Mouse (Mus musculus): ENCODE results near the gene Sertad3.

Sertad3 gene

DNA sequence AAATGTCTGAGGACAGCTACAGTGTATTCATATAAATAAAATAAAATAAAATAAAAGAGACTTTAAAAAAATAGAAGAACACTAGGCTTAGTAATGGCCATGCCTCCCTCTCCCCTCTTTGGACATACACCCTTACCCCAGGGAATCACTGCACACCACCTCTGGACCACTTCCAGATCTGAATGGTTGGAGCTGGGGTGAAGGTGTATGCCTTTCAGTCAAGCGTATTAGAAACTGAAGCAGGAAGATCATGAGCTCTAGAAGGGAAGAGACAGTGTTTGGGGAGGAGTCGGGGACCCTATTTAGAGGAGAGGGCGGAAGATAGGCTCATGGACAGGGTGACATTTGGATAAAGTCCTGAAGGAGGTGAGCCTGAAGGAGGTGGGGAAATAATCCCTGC is 6.9 kb downstream of the Sertad3 start:
- no peak for TF ChIP-seq GATA4 (IDR thresholded peaks at IDR 0.05; ENCODE audit: insufficient replicate concordance, low read length)

DNA sequence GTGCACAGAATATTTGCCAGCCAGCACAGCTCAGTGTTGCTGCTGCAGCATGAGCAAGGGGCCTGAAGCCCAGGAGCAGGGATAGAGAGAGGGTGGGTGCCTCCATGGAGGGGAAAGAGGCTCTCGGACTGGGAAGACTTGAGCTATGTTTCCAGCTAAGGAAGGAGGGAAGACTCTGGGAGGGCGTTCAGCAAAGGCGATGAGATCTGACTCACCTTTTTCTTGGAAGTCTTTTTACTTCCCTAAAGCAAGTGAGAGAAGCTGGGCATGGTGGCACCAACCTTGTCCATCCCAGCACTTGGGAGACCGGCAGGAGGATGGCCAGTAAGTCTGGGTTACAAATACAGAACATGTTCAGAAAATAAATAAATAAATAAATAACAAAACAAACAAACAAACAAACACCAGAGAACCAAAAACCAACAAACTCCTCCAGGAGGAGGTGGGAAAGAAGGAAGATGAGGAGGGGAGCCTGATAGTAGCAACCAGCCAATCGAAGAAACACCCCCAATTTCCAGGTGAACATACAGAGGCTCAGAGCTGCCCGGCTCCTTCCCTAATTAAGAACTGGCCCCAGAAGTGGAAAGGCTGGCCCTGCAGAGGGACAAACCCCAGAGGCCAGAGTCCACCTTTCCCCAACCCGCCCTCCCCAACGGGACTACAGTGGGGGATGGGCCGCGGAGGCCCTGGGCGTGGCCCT is 7.5 kb downstream of the Sertad3 start:
- no peak for TF ChIP-seq GATA4 (IDR thresholded peaks at IDR 0.05; ENCODE audit: insufficient replicate concordance, low read length)

DNA sequence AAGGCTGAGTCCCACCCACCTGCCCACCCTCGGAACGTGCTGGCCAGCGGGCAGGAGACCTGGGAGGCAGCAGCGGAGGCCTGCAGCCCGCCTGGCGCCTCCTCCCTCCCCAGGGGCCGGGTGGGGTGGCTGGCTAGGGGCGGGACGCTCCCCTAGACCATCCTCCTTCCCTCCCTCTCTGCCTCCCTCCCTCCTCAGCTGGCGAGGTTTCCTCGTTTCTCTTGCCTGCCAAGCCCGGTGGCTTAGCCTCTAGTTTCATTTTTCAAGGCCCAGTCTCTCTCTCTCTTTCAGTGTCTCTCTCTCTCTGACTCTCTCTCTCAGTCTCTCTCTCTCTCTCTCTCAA is 8.0 kb downstream of the Sertad3 start:
- TF ChIP-seq GATA4 (IDR thresholded peaks at IDR 0.05; ENCODE audit: insufficient replicate concordance, low read length): peak; percentile 9; the same call in 1 of the 2 replicates

DNA sequence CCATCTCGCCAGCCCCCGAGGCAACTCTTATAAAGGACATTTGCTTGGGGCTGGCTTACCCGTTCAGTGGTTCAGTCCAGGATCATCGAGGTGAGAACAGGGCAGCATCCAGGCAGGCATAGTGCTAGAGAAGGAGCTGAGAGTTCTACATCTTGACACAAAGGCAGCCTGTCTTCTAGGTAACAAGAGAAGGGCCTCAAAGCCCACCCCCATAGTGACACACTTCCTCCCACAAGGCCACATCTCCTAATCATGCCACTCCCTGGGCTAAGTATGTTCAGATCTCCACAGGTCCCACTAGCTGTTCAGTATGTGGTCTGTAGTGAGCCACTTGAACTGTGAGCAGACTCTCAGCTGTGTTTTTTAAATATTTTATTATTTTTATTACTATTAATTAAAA is 10.3 kb downstream of the Sertad3 start:
- TF ChIP-seq GATA4 (IDR thresholded peaks at IDR 0.05; ENCODE audit: insufficient replicate concordance, low read length): no peak

DNA sequence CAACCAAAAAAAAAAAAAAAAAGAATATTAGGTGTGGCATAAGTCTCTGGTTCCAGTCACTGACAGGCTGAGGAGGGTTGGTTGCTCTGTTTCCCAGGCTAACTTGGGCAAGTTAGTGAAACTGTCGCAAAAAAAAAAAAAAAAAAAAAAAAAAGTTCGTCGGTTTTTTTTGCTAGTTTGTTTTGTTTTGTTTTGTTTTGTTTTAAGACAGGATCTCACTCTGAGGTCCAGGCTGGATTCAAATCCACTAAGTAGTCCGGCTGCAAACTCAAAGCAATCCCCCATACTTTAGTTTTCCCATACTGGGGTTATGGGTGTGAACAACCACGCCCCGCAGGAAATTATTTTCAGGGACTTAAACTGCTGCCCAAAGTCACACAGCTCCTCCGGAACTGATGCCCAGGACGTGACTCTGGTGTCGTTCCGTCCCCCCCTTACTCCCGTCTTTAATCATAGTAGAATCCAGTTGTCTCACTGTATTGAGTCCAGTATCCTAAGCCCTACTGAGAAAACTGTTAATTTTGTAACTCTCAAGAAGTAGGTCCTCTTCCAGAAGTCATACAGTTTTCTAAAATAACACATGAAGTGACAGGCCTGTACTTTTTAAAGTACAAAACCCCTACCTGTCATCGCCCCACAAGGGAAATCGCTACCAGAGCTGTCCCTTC is 12.7 kb downstream of the Sertad3 start:
- no peak for TF ChIP-seq GATA4 (IDR thresholded peaks at IDR 0.05; ENCODE audit: insufficient replicate concordance, low read length)

DNA sequence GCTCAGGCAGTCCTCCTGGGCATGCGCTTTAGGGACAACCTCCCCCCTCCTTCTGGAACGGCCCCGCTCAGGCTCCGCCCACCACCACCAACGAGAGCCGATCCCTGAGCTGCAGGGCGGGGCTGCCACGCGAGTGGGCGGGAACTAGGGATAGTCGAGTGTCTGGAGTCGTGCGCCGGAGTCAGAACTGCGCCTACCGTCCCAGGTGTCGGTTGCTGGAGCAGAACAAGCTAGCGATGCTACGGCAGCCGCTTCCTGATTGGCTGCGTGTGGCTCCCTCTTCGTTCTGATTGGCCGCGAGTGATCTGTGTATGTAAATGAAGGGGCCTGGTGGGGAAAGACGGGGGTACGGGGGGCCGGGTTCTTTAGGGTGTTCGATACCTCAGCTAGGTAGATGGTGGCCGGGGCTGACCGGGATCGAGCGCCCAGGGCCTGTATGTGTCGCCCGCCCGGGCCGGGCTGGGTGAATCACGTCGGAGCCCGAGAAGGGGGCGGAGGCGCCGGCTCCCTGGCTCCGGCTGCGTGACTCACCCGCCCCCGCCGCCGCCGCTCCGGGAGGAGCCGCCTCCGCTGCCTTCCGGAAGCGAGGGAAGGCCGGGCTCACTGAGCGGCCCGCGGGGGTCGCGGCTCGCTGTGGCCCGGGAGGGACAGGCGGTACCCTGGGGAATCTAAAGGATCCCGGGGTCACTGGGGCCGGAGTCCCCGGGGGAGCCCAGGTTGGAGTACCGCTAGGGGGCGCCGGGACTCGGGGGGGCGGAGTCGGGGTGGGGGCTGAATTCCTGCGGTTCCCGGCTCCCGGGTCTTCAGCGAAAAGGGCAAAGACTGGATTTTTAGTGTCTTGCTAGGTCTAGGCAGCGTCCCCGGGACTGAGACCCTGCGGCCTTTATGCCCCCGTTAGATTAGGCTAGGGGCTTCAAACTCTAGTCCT is 13.5 kb downstream of the Sertad3 start, which contains the start of gene Sertad1:
Gene Sertad1, plus strand, starts transcription at position 141 of the 928 bp plus-strand sequence.
- no peak for TF ChIP-seq GATA4 (IDR thresholded peaks at IDR 0.05; ENCODE audit: insufficient replicate concordance, low read length)

DNA sequence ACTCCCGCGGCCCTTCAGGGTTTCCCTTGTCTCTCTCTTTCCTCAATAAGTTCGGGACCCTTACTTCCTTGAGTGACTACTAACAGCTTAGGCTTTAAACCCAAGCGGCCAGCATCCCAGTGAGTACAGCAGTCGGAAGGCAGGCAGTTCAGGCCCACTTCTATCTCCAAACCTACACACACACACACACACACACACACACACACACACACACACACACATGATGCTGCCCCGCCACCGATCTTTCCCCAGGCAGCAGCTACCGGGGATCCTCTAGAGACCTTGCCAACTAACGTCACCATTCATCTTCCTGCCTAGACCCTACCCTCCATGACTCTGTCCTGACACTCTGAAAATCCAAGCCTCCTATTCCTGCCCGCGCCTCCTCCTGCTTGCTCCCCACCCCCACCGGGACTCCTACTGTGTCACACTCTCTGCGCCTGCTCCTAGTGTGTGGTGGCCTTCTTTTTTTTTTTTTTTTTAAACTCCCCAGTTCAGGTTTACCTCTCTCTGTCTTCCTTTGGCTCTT is 14.2 kb downstream of the Sertad3 start:
- TF ChIP-seq GATA4 (IDR thresholded peaks at IDR 0.05; ENCODE audit: insufficient replicate concordance, low read length): no peak

DNA sequence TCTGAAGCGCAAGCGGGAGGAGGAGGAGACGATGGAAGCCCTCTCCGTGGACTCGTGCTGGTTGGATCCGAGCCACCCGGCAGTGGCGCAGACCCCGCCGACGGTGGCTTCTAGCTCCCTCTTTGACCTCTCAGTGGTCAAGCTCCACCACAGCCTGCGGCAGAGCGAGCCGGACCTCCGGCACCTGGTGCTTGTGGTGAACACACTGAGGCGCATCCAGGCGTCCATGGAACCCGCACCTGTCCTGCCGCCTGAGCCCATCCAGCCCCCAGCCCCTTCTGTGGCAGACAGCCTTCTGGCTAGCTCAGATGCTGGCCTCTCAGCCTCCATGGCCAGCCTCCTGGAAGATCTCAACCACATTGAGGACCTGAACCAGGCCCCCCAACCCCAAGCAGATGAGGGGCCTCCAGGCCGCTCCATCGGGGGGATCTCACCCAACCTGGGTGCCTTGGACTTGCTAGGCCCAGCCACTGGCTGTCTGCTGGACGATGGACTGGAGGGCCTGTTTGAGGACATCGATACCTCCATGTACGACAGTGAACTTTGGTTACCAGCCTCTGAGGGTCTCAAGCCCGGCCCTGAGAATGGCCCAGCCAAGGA is 15.8 kb downstream of the Sertad3 start:
- TF ChIP-seq GATA4 (IDR thresholded peaks at IDR 0.05; ENCODE audit: insufficient replicate concordance, low read length): no peak

DNA sequence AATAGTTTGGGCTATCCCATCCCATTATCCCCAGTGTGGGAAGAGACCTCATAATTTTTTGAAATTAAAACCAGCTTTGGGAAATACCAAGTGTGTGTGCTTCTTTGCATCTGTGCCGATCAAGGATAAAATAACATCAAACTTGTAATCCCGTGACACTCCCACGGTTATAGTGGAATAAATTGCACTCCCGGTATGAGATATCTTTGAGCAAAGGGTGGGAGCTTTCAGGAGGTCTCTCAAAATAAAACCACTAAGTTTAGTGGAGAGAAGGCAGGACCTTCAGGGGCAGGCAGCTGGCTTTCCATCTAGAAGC is 16.6 kb downstream of the Sertad3 start:
- no peak for TF ChIP-seq GATA4 (IDR thresholded peaks at IDR 0.05; ENCODE audit: insufficient replicate concordance, low read length)

DNA sequence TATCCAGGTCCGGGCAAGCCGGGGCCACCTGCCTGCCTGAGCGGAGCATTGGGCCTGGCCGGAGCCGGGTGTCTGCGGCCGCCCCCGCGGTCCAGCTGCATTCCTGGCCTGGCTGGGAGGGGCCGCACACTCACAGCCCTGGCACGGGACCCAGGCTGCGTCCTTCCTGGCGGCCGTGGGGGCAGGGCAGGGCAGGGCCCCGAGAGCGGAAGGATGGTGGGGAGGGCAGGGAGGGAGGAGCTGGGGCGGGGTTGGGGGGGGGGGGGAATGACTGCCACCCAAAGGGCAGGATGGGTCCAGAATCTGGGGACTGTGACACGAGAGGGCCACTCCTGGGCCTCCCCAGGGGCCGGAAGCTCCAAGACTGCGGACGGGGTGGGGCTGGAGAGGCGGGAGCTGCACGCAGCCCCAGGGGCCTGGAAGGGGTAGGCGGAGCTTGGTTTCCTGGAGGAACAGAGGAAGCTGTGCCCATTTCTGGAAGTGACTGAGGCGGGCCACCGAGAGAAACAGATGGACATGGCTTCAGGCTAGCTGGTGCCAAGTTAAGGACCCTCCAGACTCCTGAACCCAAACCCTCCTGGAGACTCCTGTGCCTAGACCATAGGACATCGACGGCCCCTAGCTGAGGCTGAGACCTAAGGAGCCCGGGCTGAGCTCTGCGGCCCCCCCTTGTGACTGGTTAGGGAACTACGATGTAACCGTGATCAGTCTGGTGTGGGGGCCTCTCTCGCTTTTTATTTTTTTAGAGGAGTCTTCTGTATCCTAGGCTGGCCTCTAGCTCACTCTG is 17.2 kb downstream of the Sertad3 start:
- TF ChIP-seq GATA4 (IDR thresholded peaks at IDR 0.05; ENCODE audit: insufficient replicate concordance, low read length): no peak; the same call in 1 of the 2 replicates

DNA sequence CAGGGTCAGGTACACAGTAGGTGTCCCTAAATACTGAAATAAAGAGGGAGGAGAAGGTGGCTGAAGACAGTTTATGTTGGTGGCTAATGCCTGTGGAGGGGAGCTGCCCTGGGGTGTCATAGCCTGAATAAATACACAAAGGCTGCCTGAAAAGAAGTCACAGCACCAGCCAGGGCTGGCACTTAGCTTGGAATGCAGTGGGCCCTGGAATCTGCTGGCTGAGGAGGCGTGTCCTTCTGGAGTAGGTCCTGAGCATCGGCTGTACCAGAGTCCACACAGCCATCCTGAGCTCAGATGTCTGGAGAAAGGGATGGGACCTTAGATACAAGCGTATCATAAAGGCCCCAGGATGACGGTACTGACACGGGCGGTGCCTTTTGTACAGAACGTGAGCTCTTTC is 18.3 kb downstream of the Sertad3 start:
- TF ChIP-seq GATA4 (IDR thresholded peaks at IDR 0.05; ENCODE audit: insufficient replicate concordance, low read length): no peak

DNA sequence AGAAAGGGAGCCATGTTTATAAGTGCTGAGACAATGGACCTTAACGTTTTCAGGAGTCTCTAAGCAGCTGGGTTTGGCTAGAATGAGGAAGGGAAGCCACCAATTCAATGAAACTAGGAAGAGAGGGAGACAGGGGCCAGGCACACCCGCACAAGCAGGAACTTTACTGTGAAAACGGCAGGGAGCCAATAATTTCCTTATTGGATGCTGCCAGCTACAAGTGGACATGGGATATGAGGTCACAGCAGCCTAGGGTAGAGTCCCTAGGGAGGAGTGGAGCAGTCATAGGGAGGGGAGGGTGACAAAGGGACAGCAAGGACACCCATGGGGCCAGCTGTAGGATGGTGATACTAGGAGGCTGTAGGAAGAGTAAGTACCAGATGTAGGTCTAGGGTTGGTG is 19.5 kb downstream of the Sertad3 start:
- no peak for TF ChIP-seq GATA4 (IDR thresholded peaks at IDR 0.05; ENCODE audit: insufficient replicate concordance, low read length)

DNA sequence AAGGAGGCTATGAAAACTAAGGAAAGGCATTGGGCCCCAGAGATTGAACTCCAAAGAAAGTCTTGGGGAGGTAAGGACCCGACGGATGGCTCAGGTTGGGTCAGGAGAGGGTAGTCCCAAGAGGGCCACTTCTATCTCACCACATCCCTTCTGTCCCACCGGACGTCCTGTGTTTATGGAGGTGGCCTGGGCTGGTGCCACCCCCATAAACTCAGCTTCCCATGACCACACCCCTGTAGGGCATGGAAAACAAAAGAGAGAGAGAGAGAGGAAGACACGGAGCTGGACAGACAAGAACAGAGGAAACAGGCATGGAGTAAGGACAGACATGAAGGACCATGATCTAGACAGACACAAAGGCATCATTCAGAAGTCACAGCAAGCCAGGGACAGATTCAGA is 19.9 kb downstream of the Sertad3 start:
- no peak for TF ChIP-seq GATA4 (IDR thresholded peaks at IDR 0.05; ENCODE audit: insufficient replicate concordance, low read length)

DNA sequence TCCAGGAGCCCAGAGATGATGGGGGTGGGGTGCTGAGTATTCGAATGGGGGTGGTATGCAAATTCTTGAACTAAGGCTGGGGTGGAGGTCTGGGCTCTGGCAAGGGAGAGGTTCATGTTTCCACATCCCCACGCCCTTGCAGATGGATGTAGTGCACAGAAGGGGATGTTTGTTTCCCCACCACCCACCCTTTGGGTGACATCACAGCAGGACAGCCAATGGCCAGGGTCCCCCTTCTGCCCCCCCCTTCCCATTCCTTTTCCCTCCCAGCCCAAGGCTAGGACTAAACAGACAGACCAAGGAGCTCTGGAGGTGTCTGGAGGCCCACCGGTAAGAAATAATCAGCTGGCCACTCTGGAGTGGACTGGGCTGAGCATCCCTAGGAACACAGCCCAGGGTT is 25.5 kb downstream of the Sertad3 start, which contains the start of gene Prx:
Gene Prx, plus strand, starts transcription at position 289 of the 400 bp plus-strand sequence.
- no peak for TF ChIP-seq GATA4 (IDR thresholded peaks at IDR 0.05; ENCODE audit: insufficient replicate concordance, low read length)

All from liver, adult (tissue).